Mouse (Mus musculus) cortical plate, adult 2 months (tissue): Measurements from ENCODE around the gene Atg101.

ENCODE experiments used
- CTCF ChIP-seq: fragments of 200-500 bp; IDR thresholded peaks from 2 replicates; pipeline ENCODE4 v1.5.1; 2011; ENCODE audit warnings: mild to moderate bottlenecking, control low read depth, low read length; ENCODE audit not compliant: insufficient read depth; ENCODE audit errors: extremely low read depth
- POLR2A ChIP-seq: fragments of 200-500 bp; IDR thresholded peaks from 2 replicates; pipeline ENCODE4 v1.6.1; 2011; ENCODE audit warnings: mild to moderate bottlenecking, low read length, control low read depth; ENCODE audit not compliant: insufficient read depth; ENCODE audit errors: extremely low read depth

DNA sequence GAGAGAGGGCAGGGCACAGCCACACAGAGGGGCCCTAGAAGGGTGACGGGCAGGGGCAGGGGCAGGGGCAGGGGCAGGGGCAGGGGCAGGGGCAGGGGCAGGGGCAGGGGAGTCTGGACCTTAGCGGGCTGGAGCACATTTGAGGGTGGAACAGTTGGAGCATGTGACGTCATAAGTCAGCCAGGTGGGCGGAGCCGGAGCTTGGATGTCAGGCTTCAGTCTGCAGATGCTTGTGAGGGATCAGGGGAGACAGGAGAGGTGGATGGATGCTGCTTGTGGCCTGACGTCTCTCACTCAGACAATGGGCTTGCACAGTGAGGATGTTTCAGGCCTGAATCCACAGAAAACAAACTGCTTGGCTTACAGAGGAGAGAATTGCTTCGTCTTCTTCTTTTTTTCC lies 14.5 kb downstream of the Atg101 start:
- TF ChIP-seq CTCF, result no peak
- no peak for TF ChIP-seq POLR2A
